Mouse (Mus musculus) thymus, adult 18-20 months (tissue): Measurements from ENCODE around the gene Best1.
A peak's percentile ranks its signal among the peaks of the same experiment; 100 is the strongest.

Experiments
- DNase-seq, 2 experiments: peaks; one replicate each; pipeline ENCODE4 v3.0.0; 2022; ENCODE audit warnings: mixed read lengths in 2 of 2

Best1 gene

GRCm38 (mm10) chr19:10022414-10023303 is 21.2 kb upstream of the Best1 start:
- DNase-seq, result no peak

DNA sequence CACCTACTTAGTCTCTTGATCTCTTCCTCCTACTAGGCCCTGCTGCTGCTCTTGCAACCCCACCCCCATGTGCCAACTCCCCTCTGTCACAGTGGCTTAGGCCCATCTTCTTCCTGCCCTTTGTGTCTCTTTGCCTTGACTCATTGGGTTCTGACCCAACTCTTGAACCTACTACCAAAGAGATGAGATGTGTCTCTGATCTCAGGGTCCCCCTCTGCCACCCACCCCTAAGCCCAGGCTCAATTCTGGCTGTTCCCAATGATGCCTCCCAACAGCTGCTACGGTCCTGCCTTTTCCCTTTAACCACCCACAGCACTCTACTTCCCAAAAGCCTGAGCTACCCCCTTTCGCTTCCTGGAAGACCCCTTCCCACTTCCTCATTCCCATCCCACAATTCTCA is 20.5 kb upstream of the Best1 start:
- DNase-seq, result no peak

DNA sequence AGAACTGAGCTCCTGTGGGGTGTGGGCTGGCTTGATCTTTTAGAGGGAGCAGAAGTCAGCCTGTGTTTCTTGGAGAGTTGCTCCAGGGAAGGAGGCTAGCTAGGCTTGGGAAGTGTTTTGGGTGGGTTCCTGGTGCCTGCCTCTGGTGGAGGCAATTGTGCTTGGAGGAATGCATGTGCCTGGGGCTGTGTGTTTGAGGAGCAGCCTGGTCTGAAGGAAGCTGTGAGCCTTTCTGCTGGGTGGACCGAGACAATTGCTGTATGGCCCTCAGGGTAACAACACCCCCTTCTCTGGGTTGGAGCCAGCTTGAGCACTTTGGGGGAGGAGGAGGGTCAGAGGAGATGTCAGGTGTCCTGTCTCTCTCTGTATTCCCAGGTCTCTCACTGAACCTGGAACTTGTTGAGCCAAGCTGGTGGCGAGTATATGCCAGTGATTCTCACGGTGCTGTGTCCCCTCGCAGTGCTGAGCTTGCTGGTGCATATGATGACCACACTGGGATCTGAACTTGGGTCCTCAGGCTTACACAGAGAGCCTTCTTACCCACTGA is 17.9 kb upstream of the Best1 start:
- no peak for DNase-seq

DNA sequence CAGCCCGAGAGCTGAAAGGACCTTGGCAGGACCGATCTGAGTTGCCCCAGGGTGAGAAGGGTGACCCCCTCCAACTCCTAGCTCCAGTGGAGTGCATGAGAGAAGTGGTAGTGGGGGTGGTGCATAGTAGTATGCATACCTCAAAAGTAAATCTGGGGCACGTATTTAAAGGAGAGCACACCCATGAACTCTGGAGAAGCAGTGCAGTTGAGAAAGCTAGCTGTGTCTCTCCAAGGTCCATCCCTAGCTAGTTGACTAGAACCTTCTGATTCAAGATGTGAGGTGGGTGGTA is 17.0 kb upstream of the Best1 start:
- no peak for DNase-seq

DNA sequence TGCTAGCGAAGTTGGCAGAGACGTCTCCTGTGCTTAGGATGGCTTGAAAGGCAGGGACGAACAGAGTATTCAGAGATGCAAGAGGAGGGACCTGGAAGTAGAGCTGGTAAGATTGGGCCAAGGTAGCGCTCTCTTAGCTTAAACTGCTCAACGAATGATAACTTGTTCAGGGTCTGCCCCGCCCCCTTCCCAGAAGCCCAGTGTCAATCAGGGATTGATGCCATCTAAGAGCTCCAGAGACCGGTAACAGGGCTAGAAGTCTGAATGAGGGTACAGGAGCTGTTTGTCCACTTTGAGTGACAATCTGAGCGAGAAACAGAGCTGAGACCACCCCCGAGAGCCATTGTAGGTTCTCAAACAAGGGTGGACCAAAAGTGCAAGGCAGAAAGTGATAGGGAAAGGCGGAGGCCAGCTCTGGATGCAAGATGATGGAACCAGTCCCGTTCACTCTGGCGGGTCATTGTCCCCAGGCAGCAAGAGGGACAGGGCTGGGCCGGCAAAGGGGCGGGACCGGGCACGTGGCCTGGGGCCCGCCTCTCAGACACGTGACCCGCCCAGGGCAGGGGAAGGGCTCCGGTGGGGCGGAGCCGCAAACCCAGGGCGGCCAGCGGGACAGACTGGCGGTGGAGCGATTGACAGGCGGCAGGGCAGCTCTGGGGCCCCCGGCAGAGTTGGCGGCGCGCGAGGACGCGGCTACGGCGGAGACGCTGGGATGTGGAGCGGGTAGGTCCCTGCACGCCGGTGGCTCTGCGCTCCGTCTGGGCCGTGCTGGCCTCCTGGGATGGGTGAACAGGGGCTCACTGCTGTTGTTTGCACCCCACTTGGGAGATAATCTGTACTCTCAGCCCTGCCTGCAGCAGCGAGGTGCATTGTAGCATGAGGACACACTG is 16.4 kb upstream of the Best1 start:
- DNase-seq, result peak; percentile 32 to 34

DNA sequence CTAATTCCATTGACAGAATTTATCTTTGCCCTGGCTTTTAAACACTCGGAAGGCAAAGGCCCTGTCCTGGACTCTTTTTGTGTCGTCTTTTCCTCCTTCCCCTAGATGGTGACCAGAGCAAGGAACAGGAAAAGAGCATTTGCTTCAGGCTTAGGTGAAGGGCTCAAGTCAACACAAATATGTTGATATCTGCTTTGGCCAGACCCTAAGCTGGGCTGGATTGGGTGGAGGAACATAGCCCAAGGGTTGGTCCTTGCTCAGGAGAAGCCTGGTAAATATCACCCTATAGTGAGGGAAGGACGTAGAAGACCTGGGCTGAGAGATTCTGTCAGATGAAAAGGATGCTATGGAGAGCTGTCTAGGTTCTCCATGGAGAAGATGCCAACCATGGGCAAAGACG is 14.7 kb upstream of the Best1 start:
- DNase-seq, result no peak

- DNase-seq, result no peak
Observed at GRCm38 (mm10) chr19:10015442-10015841, 14.0 kb upstream of the Best1 start.

DNA sequence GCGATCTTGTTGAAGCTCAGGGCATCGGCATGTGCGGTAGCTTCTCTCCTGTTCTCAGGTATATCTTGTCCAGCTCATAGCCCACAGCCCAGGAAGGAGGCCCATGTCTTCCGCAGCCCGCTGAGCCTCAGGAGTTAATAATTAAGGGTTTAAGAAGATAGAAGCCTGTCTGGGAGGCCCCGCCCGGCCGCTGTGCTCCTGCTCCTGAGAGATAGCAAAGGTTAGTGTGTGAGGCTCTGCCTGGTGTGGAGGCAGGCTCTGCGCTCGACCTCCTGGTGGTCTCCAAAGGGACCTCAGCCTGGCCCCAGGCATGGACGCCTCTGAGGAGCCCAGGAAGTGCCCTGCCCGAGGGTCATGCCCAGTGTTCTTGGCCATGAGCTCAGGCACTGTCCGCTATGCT is 13.4 kb upstream of the Best1 start:
- DNase-seq, result no peak

DNA sequence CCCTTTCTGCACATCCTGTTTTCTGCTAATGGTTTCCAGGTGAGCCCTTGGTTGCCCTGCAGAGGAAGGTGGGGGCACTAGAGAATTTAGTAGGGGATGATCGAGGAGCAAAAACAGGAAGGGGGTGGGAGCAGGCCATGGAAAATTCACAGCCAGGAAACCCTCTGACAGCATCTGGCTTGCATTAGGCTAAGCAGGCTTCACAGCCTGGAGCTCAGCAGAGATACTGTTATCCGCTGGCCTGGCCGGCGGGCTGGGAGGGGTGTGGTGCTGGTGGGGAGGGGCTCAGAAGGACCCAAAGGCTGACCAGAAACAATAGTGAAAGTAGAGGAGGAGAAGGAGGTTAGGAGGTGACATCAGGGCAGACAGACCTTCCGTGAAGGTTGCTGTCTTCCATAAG is 12.5 kb upstream of the Best1 start:
- no peak for DNase-seq

- no peak for DNase-seq
Observed at GRCm38 (mm10) chr19:10013348-10013747, 11.9 kb upstream of the Best1 start.

- no peak for DNase-seq
Observed at GRCm38 (mm10) chr19:10012827-10013278, 11.4 kb upstream of the Best1 start.

DNA sequence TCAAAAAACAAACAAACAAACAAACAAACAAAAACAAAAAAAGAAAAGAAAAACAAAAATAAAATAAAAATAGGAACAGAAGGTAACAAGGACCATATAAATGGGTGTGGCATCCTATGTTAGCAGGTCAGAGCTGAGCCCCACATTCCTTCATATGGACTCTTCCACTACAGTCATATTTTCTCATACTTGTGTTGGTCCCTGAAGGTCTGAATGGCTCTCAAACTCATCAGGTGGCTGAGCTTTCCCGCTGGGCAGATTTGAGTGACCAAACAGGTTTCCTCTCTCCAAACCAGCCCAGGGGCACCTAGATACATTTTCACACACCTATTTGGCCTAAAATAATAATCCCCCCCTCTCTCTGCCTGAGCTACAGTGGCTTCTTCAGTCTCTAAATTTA is 10.0 kb upstream of the Best1 start:
- DNase-seq, result no peak

DNA sequence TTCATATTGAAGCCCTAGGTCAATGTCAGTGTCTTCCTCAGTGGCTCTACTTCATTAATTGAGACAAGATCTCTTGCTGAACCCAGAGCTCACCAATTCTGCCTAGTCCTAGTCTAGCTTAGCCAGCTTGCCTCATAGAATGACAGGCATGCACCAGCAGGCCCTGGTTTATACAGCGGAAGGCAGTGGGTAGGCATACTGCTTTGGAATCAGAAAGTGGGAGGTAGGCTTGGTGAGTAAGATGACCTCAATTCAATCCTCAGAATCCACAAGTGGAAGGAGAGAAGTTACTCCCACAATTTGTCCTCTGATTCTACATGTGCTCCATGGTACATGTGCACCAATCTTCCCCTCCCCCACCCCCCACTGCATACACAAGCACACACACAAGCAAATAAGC is 2.3 kb upstream of the Best1 start:
- DNase-seq, result no peak

DNA sequence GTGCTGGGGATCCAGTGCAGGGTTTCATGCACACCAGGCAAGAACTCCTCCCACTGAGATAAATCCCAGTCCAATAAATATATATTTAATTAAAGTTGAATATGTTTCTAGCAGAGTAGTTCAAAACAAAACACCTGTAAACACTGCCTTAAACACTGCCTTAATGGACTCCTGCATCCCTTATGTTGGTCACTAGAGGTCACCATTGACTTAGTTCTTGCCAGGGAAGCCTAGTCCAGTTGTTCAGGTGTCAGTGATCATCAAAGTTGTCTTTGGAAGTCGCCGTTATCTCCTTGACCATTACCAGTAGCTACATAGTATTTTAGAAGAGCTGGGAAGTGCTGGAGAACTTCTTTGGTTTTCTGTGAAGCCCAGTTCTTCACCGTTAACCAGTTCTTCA is 1.1 kb downstream of the Best1 start:
- no peak for DNase-seq

- no peak for DNase-seq
Observed at GRCm38 (mm10) chr19:9998736-9999486, 2.5 kb downstream of the Best1 start.

DNA sequence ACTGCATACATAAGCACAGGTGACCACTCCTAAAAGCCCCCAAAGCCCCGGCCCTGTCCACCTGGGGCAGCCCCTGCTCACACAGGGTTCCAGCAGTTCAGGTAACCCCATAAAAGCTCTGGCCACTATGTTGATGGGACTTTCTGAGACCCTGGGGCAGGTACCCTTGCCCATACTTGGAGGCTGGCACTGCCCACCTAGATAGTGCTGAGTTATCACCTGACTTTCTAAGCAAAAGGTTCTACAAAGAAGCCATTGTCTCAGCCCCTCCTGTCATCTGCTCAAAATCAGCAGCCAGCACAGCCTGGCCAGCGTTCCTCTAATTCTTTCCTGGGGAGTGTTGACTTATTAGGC is 3.4 kb downstream of the Best1 start:
- DNase-seq, result no peak

- no peak for DNase-seq
Observed at GRCm38 (mm10) chr19:9997204-9998062, 4.0 kb downstream of the Best1 start.

DNA sequence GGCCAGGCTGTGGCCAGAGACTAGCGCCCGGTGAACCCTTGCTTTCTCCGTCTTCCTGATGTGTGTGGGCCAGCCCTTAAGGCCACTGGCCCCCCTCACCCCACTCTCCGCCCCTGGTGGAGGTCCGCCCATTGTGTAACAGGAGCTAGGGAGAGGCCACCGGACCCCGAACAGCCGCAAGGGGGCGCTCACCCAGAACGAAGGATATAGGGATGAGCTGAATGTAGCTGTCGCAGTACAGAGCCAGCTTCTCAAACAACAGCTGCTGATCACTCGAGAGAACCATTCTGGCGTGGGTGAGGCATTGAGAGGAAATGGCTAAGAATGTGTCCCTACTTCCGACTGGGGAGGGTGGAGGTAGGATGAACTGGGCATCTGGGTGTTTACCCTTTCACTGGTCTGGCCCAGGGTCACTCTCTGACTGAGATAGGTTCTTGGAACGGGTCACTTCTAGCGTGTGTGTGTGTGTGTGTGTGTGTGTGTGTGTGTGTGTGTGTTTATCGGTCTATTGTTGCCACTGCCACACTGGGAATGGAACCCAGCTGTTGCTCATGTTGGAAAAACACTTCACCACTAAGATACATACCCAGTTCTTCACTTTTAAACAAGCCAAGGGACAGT is 8.3 kb downstream of the Best1 start:
- peak; percentile 58 to 61 for DNase-seq

GRCm38 (mm10) chr19:9992011-9992958 is 9.1 kb downstream of the Best1 start:
- no peak for DNase-seq

DNA sequence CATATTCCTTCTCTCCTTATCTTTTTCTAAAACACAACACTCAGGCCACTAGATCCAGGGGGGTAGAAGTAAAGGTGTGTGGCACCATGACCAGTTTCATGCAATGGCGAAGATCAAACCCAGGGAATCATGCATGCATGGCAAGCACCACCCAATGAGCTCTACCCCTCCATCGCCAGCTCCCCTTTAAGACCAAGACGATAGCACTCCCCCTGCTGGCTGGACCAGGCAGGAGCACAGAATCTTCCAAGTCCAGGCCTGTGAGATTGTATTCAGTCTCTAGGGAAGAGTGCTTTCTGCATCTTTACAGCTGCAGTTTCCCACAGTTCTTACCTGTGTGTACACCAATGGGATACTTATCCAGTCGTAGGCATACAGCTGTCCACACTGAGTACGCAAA is 10.1 kb downstream of the Best1 start:
- DNase-seq, result peak; percentile 60
